Mouse (Mus musculus) ES-Bruce4 (cell line): ENCODE measurements around the gene Btg2. TPM values are rescaled to one million over a fixed set of nuclear protein-coding genes. Genes with fewer than 3 reads are reported as not detected.

Source experiments
- H3K27ac ChIP-seq: 2 replicates; pipeline ENCODE4 v1.5.1; 2012; ENCODE audit warnings: low read length, inconsistent platforms; ENCODE audit not compliant: insufficient read depth
- H3K27me3 ChIP-seq: 2 replicates; pipeline ENCODE4 v1.6.1; 2012; ENCODE audit warnings: mild to moderate bottlenecking, low read length, inconsistent platforms; ENCODE audit not compliant: control insufficient read depth, poor library complexity, insufficient read depth, severe bottlenecking
- H3K36me3 ChIP-seq: 2 replicates; pipeline ENCODE4 v1.6.1; 2012; ENCODE audit warnings: inconsistent platforms, mild to moderate bottlenecking, low read length, moderate library complexity; ENCODE audit not compliant: control insufficient read depth, poor library complexity, insufficient read depth, severe bottlenecking
- H3K4me1 ChIP-seq: one replicate; pipeline ENCODE4 v1.8.1; 2011; ENCODE audit warnings: low read length; ENCODE audit not compliant: control insufficient read depth, insufficient read depth
- H3K4me3 ChIP-seq: 2 replicates; pipeline ENCODE4 v1.5.1; 2011; ENCODE audit warnings: low read depth, mild to moderate bottlenecking, low read length
- H3K9ac ChIP-seq: 2 replicates; pipeline ENCODE4 v1.6.1; 2012; ENCODE audit warnings: low read depth, mild to moderate bottlenecking, inconsistent platforms; ENCODE audit not compliant: poor library complexity, severe bottlenecking
- H3K9me3 ChIP-seq: replicated peaks from 2 replicates; pipeline ENCODE4 v1.6.1; 2012; ENCODE audit warnings: mild to moderate bottlenecking, low read length, inconsistent platforms; ENCODE audit not compliant: control insufficient read depth, poor library complexity, insufficient read depth, severe bottlenecking
- CTCF ChIP-seq: IDR thresholded peaks from one replicate; pipeline ENCODE4 v1.8.1; 2011; ENCODE audit warnings: low read depth, low read length
- EP300 ChIP-seq: IDR thresholded peaks from 2 replicates; pipeline ENCODE4 v1.6.1; 2011; ENCODE audit warnings: low read depth, low read length; ENCODE audit not compliant: insufficient read depth
- POLR2A ChIP-seq: IDR thresholded peaks from one replicate; pipeline ENCODE4 v1.8.1; 2011; ENCODE audit warnings: low read length; ENCODE audit not compliant: insufficient read depth
- polyA plus RNA-seq: library from polyadenylated mRNA; stranded (reverse); fragments of >200 nt; gene quantifications from 2 replicates; pipeline ENCODE4 v1.2.4, GENCODE M21; 2011; ENCODE audit warnings: low read depth; ENCODE audit not compliant: missing spikeins, insufficient read depth, insufficient read length

The Btg2 gene
- polyA plus RNA-seq, 1 experiment = 109 TPM

- TF ChIP-seq CTCF (peak; percentile 80), EP300 (no peak), POLR2A (no peak)
- peaks cover 3% of the 10 kb centered on the region for H3K4me1 ChIP-seq
- no peaks in the 10 kb centered on the region for H3K36me3 ChIP-seq
- H3K9me3 ChIP-seq = no peaks in the 10 kb centered on the region
- H3K9ac ChIP-seq = no peak overlapping the region
- no peak overlapping the region for H3K4me3 ChIP-seq
- H3K27me3 ChIP-seq = no peaks in the 10 kb centered on the region
- H3K27ac ChIP-seq = no peak overlapping the region
Observed at GRCm38 (mm10) chr1:134106719-134107118, 27.8 kb upstream of the Btg2 start.

- H3K4me1 ChIP-seq = peaks cover 4% of the 10 kb centered on the region
- no peaks in the 10 kb centered on the region for H3K27me3 ChIP-seq
- H3K4me3 ChIP-seq = no peak overlapping the region
- H3K36me3 ChIP-seq = no peaks in the 10 kb centered on the region
- no peaks in the 10 kb centered on the region for H3K9me3 ChIP-seq
- TF ChIP-seq EP300 (no peak), CTCF (no peak), POLR2A (no peak)
- H3K27ac ChIP-seq = no peak overlapping the region
- no peak overlapping the region for H3K9ac ChIP-seq
Observed at GRCm38 (mm10) chr1:134105764-134106430, 27.0 kb upstream of the Btg2 start.

GRCm38 (mm10) chr1:134105043-134105763 lies 26.3 kb upstream of the Btg2 start:
- Histone ChIP-seq H3K27me3 (no peaks in the 10 kb centered on the region), H3K4me3 (no peak overlapping the region), H3K4me1 (peaks cover 4% of the 10 kb centered on the region), H3K36me3 (no peaks in the 10 kb centered on the region), H3K9me3 (no peaks in the 10 kb centered on the region), H3K9ac (no peak overlapping the region), H3K27ac (no peak overlapping the region)
- TF ChIP-seq EP300 (no peak), CTCF (no peak), POLR2A (no peak)

GRCm38 (mm10) chr1:134103861-134104260 lies 24.9 kb upstream of the Btg2 start:
- no peaks in the 10 kb centered on the region for H3K9me3 ChIP-seq
- no peaks in the 10 kb centered on the region for H3K36me3 ChIP-seq
- no peak overlapping the region for H3K27ac ChIP-seq
- H3K9ac ChIP-seq = no peak overlapping the region
- H3K27me3 ChIP-seq = no peaks in the 10 kb centered on the region
- TF ChIP-seq EP300 (no peak), POLR2A (no peak), CTCF (no peak)
- no peak overlapping the region for H3K4me3 ChIP-seq
- peaks cover 7% of the 10 kb centered on the region for H3K4me1 ChIP-seq

- H3K4me1 ChIP-seq = peaks cover 9% of the 10 kb centered on the region
- H3K36me3 ChIP-seq = no peaks in the 10 kb centered on the region
- no peaks in the 10 kb centered on the region for H3K9me3 ChIP-seq
- no peaks in the 10 kb centered on the region for H3K27me3 ChIP-seq
- no peak overlapping the region for H3K4me3 ChIP-seq
- TF ChIP-seq EP300 (no peak), POLR2A (no peak), CTCF (no peak)
- peak overlapping the region; percentile 52 for H3K27ac ChIP-seq
- no peak overlapping the region for H3K9ac ChIP-seq
Observed at GRCm38 (mm10) chr1:134101593-134101992, 22.7 kb upstream of the Btg2 start.

GRCm38 (mm10) chr1:134100928-134101327 lies 22.0 kb upstream of the Btg2 start:
- Histone ChIP-seq H3K4me1 (peaks cover 9% of the 10 kb centered on the region), H3K27me3 (no peaks in the 10 kb centered on the region), H3K9ac (no peak overlapping the region), H3K36me3 (no peaks in the 10 kb centered on the region), H3K4me3 (no peak overlapping the region), H3K27ac (peak overlapping the region; percentile 52), H3K9me3 (no peaks in the 10 kb centered on the region)
- no peak for TF ChIP-seq POLR2A
- TF ChIP-seq CTCF = no peak
- 0 out of 2 replicates have a peak, but pooled peaks have one; percentile 55 for TF ChIP-seq EP300
